Mouse (Mus musculus) stomach, postnatal 0 days (tissue): ENCODE data around the gene Disc1. TPM values are rescaled to one million over a fixed set of nuclear protein-coding genes. Genes with fewer than 3 reads are reported as not detected.

ENCODE experiments used
- ATAC-seq: fragments of 200-750 bp; cut with Nextera tagmentation; 2 replicates; pipeline ENCODE4 v1.8.0; 2017; ENCODE audit not compliant: low FRiP score, low TSS enrichment
- DNase-seq: peaks from one replicate; pipeline ENCODE4 v3.0.0-alpha.2; 2016; ENCODE audit warnings: low spot score
- H3K27ac ChIP-seq: fragments of 300-500 bp; sonication (generic); replicated peaks from 2 replicates; pipeline ENCODE4 v1.5.1; 2014; ENCODE audit warnings: mild to moderate bottlenecking, control low read depth
- H3K27me3 ChIP-seq: fragments of 300-500 bp; sonication (generic); 2 replicates; pipeline ENCODE4 v1.6.1; 2014; ENCODE audit warnings: low read length; ENCODE audit not compliant: control insufficient read depth, insufficient read depth
- H3K36me3 ChIP-seq: fragments of 300-500 bp; sonication (generic); 2 replicates; pipeline ENCODE4 v1.6.1; 2014; ENCODE audit warnings: low read length, mixed read lengths; ENCODE audit not compliant: control insufficient read depth, insufficient read depth
- H3K4me1 ChIP-seq: fragments of 300-500 bp; sonication (generic); replicated peaks from 2 replicates; pipeline ENCODE4 v1.6.1; 2014; ENCODE audit warnings: antibody characterized with exemption; ENCODE audit not compliant: control insufficient read depth, insufficient read depth
- H3K4me2 ChIP-seq: fragments of 300-500 bp; sonication (generic); replicated peaks from 2 replicates; pipeline ENCODE4 v1.6.1; 2014; ENCODE audit warnings: low read depth, mild to moderate bottlenecking, control low read depth, moderate library complexity
- H3K4me3 ChIP-seq: fragments of 300-500 bp; sonication (generic); 2 replicates; pipeline ENCODE4 v1.5.1; 2014; ENCODE audit warnings: low read depth, low read length, control low read depth
- H3K9ac ChIP-seq: fragments of 300-500 bp; sonication (generic); 2 replicates; pipeline ENCODE4 v1.6.1; 2014; ENCODE audit warnings: mild to moderate bottlenecking, low read length, control low read depth, mixed read lengths
- H3K9me3 ChIP-seq: fragments of 300-500 bp; sonication (generic); 2 replicates; pipeline ENCODE4 v1.6.1; 2016; ENCODE audit warnings: low read length; ENCODE audit not compliant: control insufficient read depth
- CTCF ChIP-seq: IDR thresholded peaks from 2 replicates; pipeline ENCODE4 v1.5.1; 2016; ENCODE audit warnings: antibody characterized with exemption, low read depth, mild to moderate bottlenecking, moderate library complexity
- EP300 ChIP-seq: optimal IDR thresholded peaks from 2 replicates; pipeline ENCODE3; 2016; ENCODE audit warnings: antibody characterized with exemption
- WGBS: fragments of 180-500 bp; shearing (Covaris S2); extraction: QIAGEN DNeasy Blood & Tissue Kit; methylation state at CpG from one replicate; pipeline ENCODE4 v1.1.7; 2014; 5-methylcytosine and 5-hydroxymethylcytosine counted together
- polyA plus RNA-seq: library from polyadenylated mRNA; unstranded; fragments of >200 nt; fragmentation: Nextera tagmentation; extraction: Ambion mirVana; gene quantifications from 2 replicates; pipeline ENCODE4 v1.2.1, GENCODE M21; 2015

Gene Disc1
- polyA plus RNA-seq, 1 experiment from 2014 or later, result 0.53 TPM

DNA sequence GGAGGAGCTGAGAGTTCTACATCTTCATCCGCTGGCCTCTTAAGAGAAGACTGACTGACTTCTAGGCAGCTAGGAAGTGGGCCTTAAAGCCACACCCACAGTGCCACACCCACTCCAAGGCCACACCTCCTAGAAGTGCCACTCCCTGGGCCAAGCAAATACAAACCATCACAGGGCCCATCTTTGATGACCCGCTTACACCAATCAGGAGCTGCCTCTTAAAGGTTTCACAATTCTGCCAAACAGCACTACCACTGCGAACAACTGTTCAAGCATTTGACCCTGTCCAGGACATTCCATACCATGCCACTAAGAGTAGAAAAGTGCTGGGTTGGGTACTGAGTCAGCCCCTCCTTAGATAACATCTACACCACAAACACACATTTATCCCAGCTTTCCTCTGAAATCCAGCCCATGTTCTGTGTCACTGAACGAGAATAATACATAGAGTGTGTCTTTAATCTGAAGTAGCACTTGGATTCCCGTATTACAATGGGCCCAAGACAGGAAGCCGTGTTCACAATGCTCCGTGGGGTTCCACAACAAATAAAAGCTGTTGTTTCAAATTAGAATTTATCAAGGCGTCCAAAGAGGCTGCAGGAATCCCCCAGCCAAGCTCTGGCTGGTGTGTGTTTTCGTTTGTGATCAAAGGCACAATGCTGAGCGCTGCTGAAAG lies 199.6 kb downstream of the Disc1 start:
- Histone ChIP-seq H3K4me1 (peaks cover 4% of the 10 kb centered on the region; the same call in 1 of the 2 replicates), H3K9me3 (no peaks in the 10 kb centered on the region), H3K9ac (no peak overlapping the region), H3K4me3 (peak overlapping the region; percentile 38), H3K36me3 (no peaks in the 10 kb centered on the region), H3K4me2 (peak overlapping the region; percentile 63), H3K27me3 (no peaks in the 10 kb centered on the region), H3K27ac (peak overlapping the region; percentile 70)
- DNase-seq, result peak; percentile 23
- peak; percentile 52 for ATAC-seq
- TF ChIP-seq EP300, result no peak
- TF ChIP-seq CTCF, result no peak
- 35% methylated on average over 10 of the region's 10 CpGs for WGBS

GRCm38 (mm10) chr8:125254188-125255005 lies 200.4 kb downstream of the Disc1 start:
- peak overlapping the region; percentile 63 for H3K4me2 ChIP-seq
- peak; percentile 75 for DNase-seq
- WGBS, result 30% methylated on average over 23 of the region's 23 CpGs
- ATAC-seq, result peak; percentile 63
- no peaks in the 10 kb centered on the region for H3K36me3 ChIP-seq
- H3K27me3 ChIP-seq, result no peaks in the 10 kb centered on the region
- peak overlapping the region; percentile 38 for H3K4me3 ChIP-seq
- H3K9ac ChIP-seq, result no peak overlapping the region
- H3K9me3 ChIP-seq, result no peaks in the 10 kb centered on the region
- no peak for TF ChIP-seq CTCF
- no peak for TF ChIP-seq EP300
- peaks cover 4% of the 10 kb centered on the region; the same call in 1 of the 2 replicates for H3K4me1 ChIP-seq
- peak overlapping the region; percentile 70 for H3K27ac ChIP-seq

DNA sequence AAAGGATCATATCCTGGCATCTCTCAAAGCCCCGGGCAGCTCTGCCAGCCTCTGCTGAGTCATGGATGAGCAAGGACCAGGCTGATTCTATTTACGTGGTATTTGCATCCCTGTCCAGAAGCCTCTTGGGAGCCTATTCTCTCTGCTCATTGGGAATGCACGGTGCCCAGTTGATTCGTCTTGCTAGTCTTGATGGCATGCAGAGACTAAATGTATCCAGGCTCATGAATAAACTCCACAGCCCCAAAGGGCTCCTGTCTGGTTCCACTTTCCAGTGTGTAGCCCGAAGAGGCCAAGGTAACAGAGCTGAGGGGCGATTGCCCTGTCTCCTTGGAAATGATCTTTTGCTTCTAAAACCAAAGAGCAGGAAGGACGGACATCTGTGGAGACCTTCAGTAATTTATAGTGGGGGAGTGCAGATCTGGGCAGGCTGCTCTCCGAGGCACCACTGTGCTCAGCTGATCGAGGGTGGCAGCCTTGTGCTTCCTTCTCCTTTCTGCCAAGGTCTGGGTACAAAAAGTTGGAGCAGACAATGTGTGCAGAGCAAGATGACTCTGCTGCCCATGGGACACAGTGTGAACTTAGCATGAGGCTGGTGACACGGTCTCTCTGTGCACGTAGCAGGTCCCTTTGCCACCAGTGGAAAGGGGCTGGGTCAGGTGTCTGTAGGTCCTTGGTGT lies 201.2 kb downstream of the Disc1 start:
- no peak for TF ChIP-seq EP300
- TF ChIP-seq CTCF, result no peak
- Histone ChIP-seq H3K9me3 (no peaks in the 10 kb centered on the region), H3K4me1 (peaks cover 4% of the 10 kb centered on the region; the same call in 1 of the 2 replicates), H3K36me3 (no peaks in the 10 kb centered on the region), H3K27me3 (no peaks in the 10 kb centered on the region), H3K4me2 (no peak overlapping the region), H3K27ac (no peak overlapping the region), H3K4me3 (no peak overlapping the region), H3K9ac (no peak overlapping the region)
- DNase-seq, result no peak
- no peak for ATAC-seq
- 70% methylated on average over 11 of the region's 11 CpGs for WGBS

DNA sequence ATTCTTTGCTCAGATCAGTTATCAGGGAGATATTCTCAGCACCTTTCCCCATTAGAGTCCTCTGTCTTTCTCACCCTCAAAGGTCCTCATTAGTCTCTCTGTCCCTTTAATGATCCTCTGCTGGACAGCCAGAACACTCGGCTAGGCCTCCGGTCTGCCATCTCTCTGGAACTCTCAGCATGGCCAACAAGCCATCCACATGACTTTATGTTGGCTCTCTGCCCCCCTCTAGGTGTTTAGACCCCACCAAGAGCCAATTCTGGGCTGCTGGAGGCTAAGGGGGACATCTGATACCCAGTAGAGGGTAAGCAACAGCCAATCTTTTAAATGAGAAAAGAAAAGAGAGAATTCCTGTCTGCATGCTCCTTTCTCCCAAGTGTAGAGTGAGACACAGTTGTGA lies 203.7 kb downstream of the Disc1 start:
- H3K36me3 ChIP-seq, result no peaks in the 10 kb centered on the region
- H3K9ac ChIP-seq, result no peak overlapping the region
- DNase-seq, result no peak

DNA sequence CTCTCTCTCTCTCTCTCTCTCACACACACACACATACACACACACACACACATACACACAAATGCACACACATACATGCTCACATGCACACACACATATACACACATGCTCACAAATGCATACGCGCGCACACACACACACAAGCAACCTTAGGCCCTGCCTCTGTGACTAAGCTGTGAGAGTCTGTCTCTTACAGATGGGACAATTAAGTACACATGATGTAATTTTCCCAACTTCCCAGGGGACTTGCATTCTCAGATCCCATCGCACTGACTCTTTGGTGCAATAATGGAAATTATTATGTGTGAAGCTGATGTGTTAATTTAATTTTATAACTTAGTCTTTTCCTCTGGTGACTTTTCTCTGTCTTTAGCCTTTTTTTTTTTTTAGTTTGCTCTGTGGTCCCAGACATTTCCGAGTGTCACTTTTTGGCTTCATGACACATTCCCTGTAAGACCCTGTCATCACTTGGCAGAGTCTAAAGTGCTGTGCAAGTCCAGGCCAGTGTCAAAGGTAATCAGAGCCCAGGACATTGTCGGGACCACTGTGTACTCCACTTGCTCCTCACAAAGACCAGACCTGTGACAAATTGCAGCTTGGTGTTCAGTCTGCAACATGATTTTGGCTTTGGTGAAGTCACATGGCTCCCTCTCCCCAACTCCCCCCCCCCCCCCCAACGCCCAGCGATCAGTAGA lies 205.0 kb downstream of the Disc1 start:
- Histone ChIP-seq H3K27me3 (no peaks in the 10 kb centered on the region), H3K36me3 (no peaks in the 10 kb centered on the region), H3K27ac (no peak overlapping the region), H3K4me2 (no peak overlapping the region), H3K4me1 (peaks cover 4% of the 10 kb centered on the region; the same call in 1 of the 2 replicates), H3K4me3 (no peak overlapping the region), H3K9ac (no peak overlapping the region), H3K9me3 (no peaks in the 10 kb centered on the region)
- no peak for ATAC-seq
- no peak for TF ChIP-seq CTCF
- WGBS, result 70% methylated on average over 8 of the region's 8 CpGs
- no peak for DNase-seq

More for the DNA sequence above, 203.7 kb downstream of the Disc1 start:
- H3K4me2 ChIP-seq, result no peak overlapping the region
- ATAC-seq, result no peak
- no peak overlapping the region for H3K27ac ChIP-seq
- 73% methylated on average over 2 of the region's 2 CpGs for WGBS
- TF ChIP-seq CTCF, result no peak
- TF ChIP-seq EP300, result no peak
- no peak overlapping the region for H3K4me3 ChIP-seq
- no peaks in the 10 kb centered on the region for H3K9me3 ChIP-seq
- H3K4me1 ChIP-seq, result peaks cover 4% of the 10 kb centered on the region; the same call in 1 of the 2 replicates
- H3K27me3 ChIP-seq, result no peaks in the 10 kb centered on the region
